Mouse (Mus musculus) T-helper 2 cell (primary cell): ENCODE data around the gene Zfp36l1.
"Not testable (repeated sequence)": the region's sequence is repeated elsewhere in the genome, so short reads cannot be mapped to it uniquely, and the experiment has no call there.

Experiments used
- in situ Hi-C: fragments of 300-600 bp; cut with MboI, MseI; formaldehyde crosslinking; loops from one replicate; pipeline ENCODE4 v1.15.1; 2025; ENCODE audit warnings: high pct_unique_total_duplicates

Gene Zfp36l1

DNA sequence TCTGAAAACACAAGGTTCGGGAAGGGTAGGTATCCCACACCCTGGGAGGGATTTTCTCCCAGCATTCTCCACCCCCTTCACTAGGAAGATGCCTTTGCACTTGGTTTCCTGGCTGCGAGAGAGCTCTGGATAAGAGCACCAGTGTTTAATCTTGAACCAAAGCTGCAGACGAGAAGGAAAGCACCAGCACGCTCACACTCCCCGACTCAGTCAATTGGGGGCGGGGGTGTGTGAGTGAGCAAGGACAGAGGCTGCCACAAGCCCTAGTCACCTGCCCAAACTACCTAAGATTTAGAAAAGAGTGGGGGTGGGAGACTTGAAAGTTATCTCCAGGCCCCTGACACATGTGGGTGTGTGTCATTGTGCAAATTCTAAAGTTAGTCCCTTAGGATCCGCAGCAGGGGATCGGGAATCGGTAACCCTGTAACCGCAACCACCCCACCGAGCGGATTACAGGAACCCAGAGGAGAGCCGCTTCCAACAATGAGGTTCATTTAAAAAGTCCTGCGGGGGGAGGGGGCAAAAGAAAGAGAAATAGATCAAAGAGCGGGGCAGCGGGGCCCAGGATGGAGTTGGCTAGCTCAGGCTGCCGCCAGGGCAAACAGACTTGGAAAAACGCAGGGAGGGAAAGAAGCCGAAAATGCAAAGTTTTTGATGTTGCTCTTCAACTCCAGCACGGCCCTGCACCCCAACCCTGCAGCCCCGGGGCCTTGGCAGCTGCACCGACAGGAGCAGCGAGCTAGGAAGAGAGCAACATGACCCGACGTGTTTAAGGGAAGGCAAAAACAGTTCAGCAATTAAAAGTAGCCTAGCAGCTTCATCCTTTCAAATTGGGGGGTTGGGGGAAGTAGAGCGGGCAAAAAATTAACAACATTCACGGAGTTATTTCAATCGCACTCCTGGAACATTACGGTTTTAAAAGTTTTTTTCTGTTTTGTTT, 1.4 kb downstream of the Zfp36l1 start:
- in situ Hi-C loops, result loop anchor here (10.0 kb wide), 1 partner anchor 467 kb away; no protein-coding TSS in a partner anchor

GRCm38 (mm10) chr12:80110546-80110870, 2.3 kb downstream of the Zfp36l1 start:
- in situ Hi-C loops, result loop anchor here (10.0 kb wide), 1 partner anchor 466 kb away; no protein-coding TSS in a partner anchor

- in situ Hi-C loops, result loop anchor here (10.0 kb wide), 1 partner anchor 465 kb away; no protein-coding TSS in a partner anchor
Observed at GRCm38 (mm10) chr12:80109753-80110545, 2.9 kb downstream of the Zfp36l1 start.

DNA sequence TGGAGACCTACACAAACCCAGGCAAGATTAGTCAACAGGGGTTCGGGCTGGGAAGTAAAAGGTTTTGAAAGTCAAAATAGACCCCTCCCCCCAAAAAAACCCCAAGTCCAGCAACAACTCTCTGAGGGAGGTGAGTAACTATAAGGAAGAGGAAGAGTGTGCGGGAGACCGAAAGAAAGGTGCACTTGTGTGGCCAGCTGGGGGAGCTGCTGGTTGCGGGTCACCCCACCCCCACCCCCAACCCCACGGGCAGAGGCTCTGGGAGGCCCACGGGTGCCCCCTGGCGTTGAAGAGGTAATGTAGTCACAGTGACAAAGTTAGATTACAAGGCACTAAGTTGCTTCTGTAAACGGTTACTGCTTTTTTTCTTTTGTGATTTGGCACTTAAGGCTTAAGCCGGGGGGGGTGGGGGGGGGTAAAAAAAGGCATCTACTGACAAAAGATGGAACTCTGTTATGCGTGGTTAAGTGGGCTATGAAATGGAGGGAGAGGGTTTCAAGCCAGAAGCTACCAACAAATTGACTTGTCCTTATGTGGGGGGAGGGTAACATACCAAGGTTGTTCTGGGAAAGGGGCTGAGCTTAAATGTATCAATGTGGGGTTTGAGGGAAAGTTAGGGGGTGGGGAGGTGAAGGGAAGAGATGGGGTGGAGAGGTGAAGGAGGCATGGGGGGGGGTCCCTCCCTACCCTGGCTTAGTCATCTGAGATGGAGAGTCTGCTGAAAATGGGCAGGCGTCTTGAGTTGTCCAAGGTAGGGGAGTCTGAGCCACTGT, 3.7 kb downstream of the Zfp36l1 start:
- in situ Hi-C loops, result not testable (repeated sequence)

DNA sequence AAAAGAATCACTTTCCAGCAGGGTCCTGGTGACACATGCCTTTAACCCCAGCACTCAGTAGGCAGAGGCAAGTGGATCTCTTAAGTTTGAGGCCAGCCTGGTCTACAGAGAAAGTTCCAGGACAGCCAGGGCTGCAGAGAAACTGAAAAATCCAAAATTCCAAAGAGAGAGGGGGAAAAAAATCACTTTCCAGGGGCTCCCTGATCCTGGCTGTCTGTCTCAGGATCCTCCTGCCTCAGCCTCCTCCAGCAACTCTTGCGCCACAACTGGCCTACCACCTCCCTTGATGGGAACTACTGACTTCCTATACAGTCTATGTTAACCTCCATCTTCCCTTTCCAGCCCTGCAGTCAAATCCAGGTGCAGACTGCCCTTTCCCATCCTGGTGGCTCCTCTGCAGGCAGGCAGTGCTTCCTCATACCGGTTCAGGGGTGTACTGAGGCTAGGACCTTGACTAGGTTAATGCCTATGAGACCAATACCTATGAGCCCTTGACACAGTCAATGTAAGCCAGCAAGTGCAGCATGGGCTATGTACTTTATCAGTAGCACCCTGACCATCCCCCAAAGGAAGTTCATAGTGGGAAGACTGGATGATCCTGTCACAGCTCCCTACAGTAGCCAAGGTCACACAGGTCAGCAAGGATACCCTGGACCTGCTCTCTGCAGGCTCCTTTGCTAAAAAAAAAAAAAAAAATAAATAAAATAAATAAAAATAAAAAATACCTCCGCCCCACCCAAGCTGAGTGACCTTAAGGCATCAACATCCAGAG, 5.7 kb downstream of the Zfp36l1 start:
- in situ Hi-C loops, result no loop called here

- in situ Hi-C loops, result no loop called here
Observed at GRCm38 (mm10) chr12:80106138-80106895, 6.5 kb downstream of the Zfp36l1 start.

- in situ Hi-C loops, result no loop called here
Observed at GRCm38 (mm10) chr12:80103521-80103973, 9.3 kb downstream of the Zfp36l1 start.

- in situ Hi-C loops, result no loop called here
Observed at GRCm38 (mm10) chr12:80103089-80103488, 9.7 kb downstream of the Zfp36l1 start.

DNA sequence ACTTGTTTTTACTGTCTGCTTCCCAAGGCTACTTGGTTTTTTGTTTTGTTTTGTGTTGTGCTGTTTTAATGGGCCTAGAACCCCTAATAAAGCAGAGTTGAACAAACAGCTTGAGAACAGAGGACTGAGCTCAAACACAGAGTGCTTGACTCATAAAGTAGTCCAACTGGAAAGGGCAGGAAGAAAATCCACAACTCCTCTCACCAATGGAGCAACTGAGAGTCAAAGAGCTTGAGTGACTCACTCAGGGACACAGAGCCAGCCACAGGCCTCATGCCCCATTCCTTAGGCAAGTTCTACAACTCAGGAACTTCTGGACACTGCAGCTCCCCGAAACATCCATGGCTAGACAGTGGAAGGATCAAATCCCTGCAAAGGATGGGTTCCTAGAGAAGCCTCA, 14.0 kb downstream of the Zfp36l1 start:
- in situ Hi-C loops, result no loop called here

- in situ Hi-C loops, result no loop called here
Observed at GRCm38 (mm10) chr12:80096734-80097133, 16.1 kb downstream of the Zfp36l1 start.

DNA sequence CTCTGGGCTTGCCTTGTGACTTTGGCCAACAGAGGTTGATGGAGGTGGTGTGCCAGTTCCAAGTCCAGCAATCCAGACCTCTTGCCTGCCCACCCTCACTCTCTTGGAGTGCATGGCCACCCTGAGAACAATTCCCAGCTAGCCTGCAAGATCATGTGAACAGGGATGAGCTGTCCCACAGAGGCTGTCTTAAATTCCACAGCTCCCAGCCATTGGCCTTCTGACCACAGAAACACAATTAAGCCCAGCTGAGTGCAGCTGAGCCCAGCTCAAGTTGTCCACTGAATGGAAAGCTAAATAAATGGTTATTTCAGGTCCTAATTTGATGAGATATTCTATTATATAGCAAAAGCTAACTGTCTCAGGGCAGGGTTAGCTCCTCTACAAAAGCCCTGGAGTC, 20.0 kb downstream of the Zfp36l1 start:
- in situ Hi-C loops, result no loop called here

DNA sequence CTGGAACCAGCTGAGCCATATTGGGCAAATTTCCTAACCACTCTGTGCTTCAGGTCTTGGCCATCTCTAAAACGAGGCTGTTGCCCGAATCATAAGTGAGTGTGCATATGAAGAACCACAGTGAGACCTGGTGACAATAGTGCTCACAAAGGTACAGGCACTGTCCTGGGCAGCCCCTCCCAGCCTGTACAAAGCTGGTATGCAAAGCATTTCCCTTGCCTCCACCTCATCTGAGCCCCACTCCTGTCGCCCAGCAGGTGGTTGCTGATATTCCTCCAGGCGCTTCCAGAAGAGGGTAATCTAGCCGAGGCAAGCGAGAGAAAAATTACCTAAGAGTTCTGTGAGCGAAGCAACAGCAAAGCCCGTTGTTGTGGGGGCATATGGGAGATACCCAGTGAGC, 21.7 kb downstream of the Zfp36l1 start:
- in situ Hi-C loops, result no loop called here

- in situ Hi-C loops, result no loop called here
Observed at GRCm38 (mm10) chr12:80090529-80090928, 22.3 kb downstream of the Zfp36l1 start.

DNA sequence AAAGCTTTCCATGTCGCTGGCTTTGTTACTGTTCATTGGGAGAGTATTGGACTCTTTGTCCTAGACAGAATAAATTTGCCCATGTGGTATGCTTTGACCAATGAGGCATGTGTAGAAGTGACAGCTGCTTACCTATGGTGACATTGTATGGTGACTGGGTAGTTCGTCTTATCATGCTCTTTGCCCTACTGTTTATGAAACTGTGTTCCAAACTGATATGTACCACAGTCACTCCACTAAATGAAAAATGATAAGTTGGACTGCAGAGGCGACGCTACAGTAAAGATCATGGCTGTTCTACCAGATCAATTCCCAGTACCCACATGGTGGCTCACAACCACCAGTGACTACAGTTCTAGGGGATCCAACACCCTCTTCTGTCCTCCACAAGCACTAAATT, 24.7 kb downstream of the Zfp36l1 start:
- in situ Hi-C loops, result no loop called here

DNA sequence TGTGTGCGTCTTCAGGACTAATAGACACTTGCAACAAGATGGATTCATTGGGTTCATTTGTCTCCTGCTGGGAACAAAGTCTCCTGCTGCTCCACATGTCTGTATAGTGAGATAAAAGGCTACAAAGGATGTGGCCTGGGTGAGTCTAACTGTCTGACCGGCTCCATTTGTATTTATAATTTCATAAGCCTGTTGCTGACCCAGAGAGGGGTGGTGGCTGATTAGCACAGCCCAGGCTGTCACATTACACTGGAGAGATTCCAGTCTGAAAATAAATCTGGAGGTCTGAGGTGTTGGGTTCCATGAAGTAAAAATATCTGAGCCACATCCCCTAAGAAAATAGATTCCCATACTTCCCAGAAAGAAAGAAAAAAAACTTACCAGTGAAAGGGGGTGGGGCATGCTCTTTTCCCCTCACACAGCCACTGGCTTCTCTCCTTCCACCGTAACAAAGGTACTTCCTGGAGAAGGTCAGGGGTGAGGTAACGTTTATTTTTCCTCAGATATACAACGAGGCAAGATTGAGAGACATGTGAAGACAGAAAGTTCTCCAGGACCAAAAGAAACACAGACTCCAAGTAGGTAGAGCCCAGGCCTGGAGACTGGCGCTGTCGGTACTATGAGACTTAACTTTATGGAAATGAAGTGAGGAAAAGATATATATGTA, 28.2 kb downstream of the Zfp36l1 start:
- in situ Hi-C loops, result no loop called here

DNA sequence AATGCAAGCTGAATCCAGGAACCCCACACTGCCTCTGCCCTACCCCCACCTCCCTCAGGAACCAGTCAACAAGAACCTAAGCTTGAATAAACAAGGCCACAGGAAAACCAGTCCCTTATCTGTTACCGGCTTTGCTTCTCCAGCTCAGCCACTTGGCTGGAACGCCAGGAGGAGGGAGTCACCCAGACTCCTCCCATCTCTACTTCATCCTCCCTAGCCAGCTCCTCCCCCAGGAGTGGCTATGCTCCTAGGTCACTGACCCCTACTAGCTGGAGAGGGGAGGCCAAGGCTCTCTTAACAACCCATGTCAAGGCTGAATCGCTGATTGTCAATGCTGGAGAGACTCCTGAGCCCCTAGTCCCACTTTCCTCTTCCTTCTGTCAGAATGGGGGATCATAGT, 28.9 kb downstream of the Zfp36l1 start:
- in situ Hi-C loops, result no loop called here

- in situ Hi-C loops, result no loop called here
Observed at GRCm38 (mm10) chr12:80083133-80083821, 29.5 kb downstream of the Zfp36l1 start.

- in situ Hi-C loops, result no loop called here
Observed at GRCm38 (mm10) chr12:80082730-80083129, 30.1 kb downstream of the Zfp36l1 start.

DNA sequence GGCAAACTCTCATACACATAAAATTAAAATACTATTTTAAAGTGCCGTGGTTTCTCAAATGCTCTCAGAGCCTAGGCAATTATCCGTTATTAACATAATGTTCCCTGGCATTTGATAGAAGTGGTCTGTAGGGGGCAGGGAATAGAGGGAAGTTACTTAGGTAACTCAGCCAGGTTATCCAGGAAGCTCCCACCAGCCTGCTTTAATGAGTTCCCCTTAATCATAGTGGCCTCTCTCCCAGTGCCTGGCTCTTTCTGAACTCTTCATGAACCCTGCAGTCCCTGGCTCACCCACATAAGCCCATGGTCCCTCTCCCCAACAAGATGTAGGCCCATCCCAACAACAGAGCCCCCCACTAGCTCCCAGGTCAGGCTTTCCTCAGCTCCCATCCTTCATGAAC, 31.4 kb downstream of the Zfp36l1 start:
- in situ Hi-C loops, result no loop called here
